Mouse (Mus musculus): ENCODE data around the gene Svs1.
"Not testable (repeated sequence)": the region's sequence is repeated elsewhere in the genome, so short reads cannot be mapped to it uniquely, and the experiment has no call there.

- TF ChIP-seq ZC3H11A (IDR thresholded peaks at IDR 0.05; ENCODE audit: borderline replicate concordance, low read depth, low read length) = 0 out of 2 replicates have a peak, but pooled peaks have one; percentile 16
- TF ChIP-seq HCFC1 (IDR thresholded peaks at IDR 0.05; ENCODE audit: borderline replicate concordance, insufficient read depth, low read length); MAFK (IDR thresholded peaks at IDR 0.05; ENCODE audit: insufficient read depth, low read depth, low read length); CHD2 (IDR thresholded peaks at IDR 0.05; ENCODE audit: low read depth, low read length): not testable (repeated sequence)
Observed at GRCm38 (mm10) chr6:48959151-48959550, 27.5 kb upstream of the Svs1 start.
